Mouse (Mus musculus) hindbrain, embryonic 12.5 days (tissue): Measurements from ENCODE around the gene Zswim4. TPM values are rescaled to one million over a fixed set of nuclear protein-coding genes. Genes with fewer than 3 reads are reported as not detected.

Source experiments
- ATAC-seq: fragments of 200-750 bp; cut with Nextera tagmentation; 2 replicates; pipeline ENCODE4 v1.8.0; 2017; ENCODE audit warnings: moderate TSS enrichment; ENCODE audit not compliant: low FRiP score
- H3K27ac ChIP-seq: fragments of 300-500 bp; sonication (generic); 2 replicates; pipeline ENCODE4 v1.5.1; 2016; ENCODE audit warnings: mild to moderate bottlenecking
- H3K27me3 ChIP-seq: fragments of 300-500 bp; sonication (generic); 2 replicates; pipeline ENCODE4 v1.6.1; 2016; ENCODE audit warnings: mild to moderate bottlenecking
- H3K36me3 ChIP-seq: fragments of 300-500 bp; sonication (generic); 2 replicates; pipeline ENCODE4 v1.6.1; 2016; ENCODE audit warnings: mild to moderate bottlenecking
- H3K4me1 ChIP-seq: fragments of 300-500 bp; sonication (generic); 2 replicates; pipeline ENCODE4 v1.6.1; 2016
- H3K4me2 ChIP-seq: fragments of 300-500 bp; sonication (generic); replicated peaks from 2 replicates; pipeline ENCODE4 v1.6.1; 2016; ENCODE audit warnings: mild to moderate bottlenecking
- H3K4me3 ChIP-seq: fragments of 300-500 bp; sonication (generic); 2 replicates; pipeline ENCODE4 v1.5.1; 2016; ENCODE audit warnings: mild to moderate bottlenecking
- H3K9ac ChIP-seq: fragments of 300-500 bp; sonication (generic); 2 replicates; pipeline ENCODE4 v1.6.1; 2016; ENCODE audit warnings: mild to moderate bottlenecking, moderate library complexity
- H3K9me3 ChIP-seq: fragments of 300-500 bp; sonication (generic); replicated peaks from 2 replicates; pipeline ENCODE4 v1.6.1; 2016; ENCODE audit warnings: mild to moderate bottlenecking
- whole genome bisulfite sequencing: fragments of 180-500 bp; shearing (Covaris S2); methylation state at CpG from one replicate; pipeline ENCODE4 v1.1.7; 2016; 5-methylcytosine and 5-hydroxymethylcytosine counted together
- polyA plus RNA-seq: library from polyadenylated mRNA; unstranded; fragments of >200 nt; fragmentation: Nextera tagmentation; extraction: Ambion mirVana; gene quantifications from 2 replicates; pipeline ENCODE4 v1.2.1, GENCODE M21; 2016

The Zswim4 gene
- polyA plus RNA-seq, 1 experiment from 2014 or later = 57.5 TPM

GRCm38 (mm10) chr8:84249257-84250170 is 12.7 kb upstream of the Zswim4 start, which contains the start of gene D8Ertd738e:
Gene D8Ertd738e (minus strand): TSS chr8:84249719.
- ATAC-seq = peak; percentile 95
- Histone ChIP-seq H3K4me3 (peak within 1 kb of the TSS; percentile 84), H3K9ac (peak within 1 kb of the TSS; percentile 89), H3K9me3 (no peaks in the 10 kb centered on the region), H3K27me3 (no peaks in the 10 kb centered on the region), H3K4me1 (peaks cover 8% of the 10 kb centered on the region), H3K27ac (peak within 1 kb of the TSS; percentile 64), H3K36me3 (peaks cover 74% of the 10 kb centered on the region), H3K4me2 (peak within 1 kb of the TSS; percentile 84)
- WGBS = 4% methylated on average over 52 of the region's 52 CpGs

- peaks cover 7% of the 10 kb centered on the region for H3K4me1 ChIP-seq
- peaks cover 29% of the 10 kb centered on the region for H3K36me3 ChIP-seq
- WGBS = 83% methylated on average over 2 of the region's 2 CpGs
- H3K9ac ChIP-seq = no peak overlapping the region
- no peak overlapping the region for H3K4me2 ChIP-seq
- ATAC-seq = no peak
- H3K4me3 ChIP-seq = no peak overlapping the region
- no peaks in the 10 kb centered on the region for H3K27me3 ChIP-seq
- H3K27ac ChIP-seq = no peak overlapping the region
- no peaks in the 10 kb centered on the region for H3K9me3 ChIP-seq
Observed at GRCm38 (mm10) chr8:84241821-84242220, 5.0 kb upstream of the Zswim4 start.

- no peaks in the 10 kb centered on the region for H3K27me3 ChIP-seq
- no peak overlapping the region for H3K4me3 ChIP-seq
- WGBS = 71% methylated on average over 6 of the region's 6 CpGs
- no peak overlapping the region for H3K4me2 ChIP-seq
- peaks cover 8% of the 10 kb centered on the region for H3K4me1 ChIP-seq
- H3K9ac ChIP-seq = no peak overlapping the region
- H3K9me3 ChIP-seq = no peaks in the 10 kb centered on the region
- H3K27ac ChIP-seq = no peak overlapping the region
- H3K36me3 ChIP-seq = peaks cover 22% of the 10 kb centered on the region
- no peak for ATAC-seq
Observed at GRCm38 (mm10) chr8:84241167-84241566, 4.3 kb upstream of the Zswim4 start.

GRCm38 (mm10) chr8:84237542-84238229 is 831 bp upstream of the Zswim4 start:
- Histone ChIP-seq H3K9me3 (no peaks in the 10 kb centered on the region), H3K4me1 (peaks cover 28% of the 10 kb centered on the region), H3K36me3 (peaks cover 18% of the 10 kb centered on the region), H3K27ac (peak overlapping the region; percentile 88), H3K27me3 (no peaks in the 10 kb centered on the region), H3K9ac (peak overlapping the region; percentile 68), H3K4me3 (peak overlapping the region; percentile 49), H3K4me2 (peak overlapping the region; percentile 71)
- WGBS = 18% methylated on average over 19 of the region's 19 CpGs
- ATAC-seq = peak; percentile 7; the same call in 1 of the 2 replicates

- Histone ChIP-seq H3K4me1 (peaks cover 28% of the 10 kb centered on the region), H3K27me3 (no peaks in the 10 kb centered on the region), H3K9ac (peak overlapping the region; percentile 99), H3K4me3 (peak overlapping the region; percentile 94), H3K9me3 (no peaks in the 10 kb centered on the region), H3K4me2 (peak overlapping the region; percentile 92), H3K36me3 (peaks cover 30% of the 10 kb centered on the region), H3K27ac (peak overlapping the region; percentile 75)
- peak; percentile 55 for ATAC-seq
- under 1% methylated on average over 25 of the region's 30 CpGs for WGBS
Observed at GRCm38 (mm10) chr8:84236410-84236997, 351 bp downstream of the Zswim4 start.

- Histone ChIP-seq H3K4me1 (peaks cover 28% of the 10 kb centered on the region), H3K36me3 (peaks cover 35% of the 10 kb centered on the region), H3K9ac (peak overlapping the region; percentile 99), H3K9me3 (no peaks in the 10 kb centered on the region), H3K27ac (no peak overlapping the region), H3K4me2 (peak overlapping the region; percentile 92), H3K27me3 (no peaks in the 10 kb centered on the region), H3K4me3 (peak overlapping the region; percentile 94)
- no peak for ATAC-seq
- 35% methylated on average over 10 of the region's 10 CpGs for WGBS
Observed at GRCm38 (mm10) chr8:84235746-84236409, 977 bp downstream of the Zswim4 start.

- H3K36me3 ChIP-seq = peaks cover 63% of the 10 kb centered on the region
- H3K4me2 ChIP-seq = no peak overlapping the region
- no peak overlapping the region for H3K27ac ChIP-seq
- no peaks in the 10 kb centered on the region for H3K9me3 ChIP-seq
- no peak overlapping the region for H3K9ac ChIP-seq
- H3K4me3 ChIP-seq = no peak overlapping the region
- no peak for ATAC-seq
- no peaks in the 10 kb centered on the region for H3K27me3 ChIP-seq
- 95% methylated on average over 2 of the region's 2 CpGs for WGBS
- H3K4me1 ChIP-seq = peaks cover 27% of the 10 kb centered on the region
Observed at GRCm38 (mm10) chr8:84233055-84233454, 3.8 kb downstream of the Zswim4 start.

- Histone ChIP-seq H3K36me3 (peaks cover 85% of the 10 kb centered on the region), H3K27ac (no peak overlapping the region), H3K4me3 (no peak overlapping the region), H3K4me1 (peaks cover 16% of the 10 kb centered on the region), H3K27me3 (no peaks in the 10 kb centered on the region), H3K4me2 (no peak overlapping the region), H3K9me3 (no peaks in the 10 kb centered on the region), H3K9ac (no peak overlapping the region)
- WGBS = 81% methylated on average over 17 of the region's 17 CpGs
- ATAC-seq = no peak
Observed at GRCm38 (mm10) chr8:84230735-84231134, 6.1 kb downstream of the Zswim4 start.

GRCm38 (mm10) chr8:84223322-84224029 is 13.4 kb downstream of the Zswim4 start:
- Histone ChIP-seq H3K27ac (no peak overlapping the region), H3K27me3 (no peaks in the 10 kb centered on the region), H3K4me1 (no peaks in the 10 kb centered on the region), H3K4me2 (no peak overlapping the region), H3K9ac (no peak overlapping the region), H3K36me3 (peaks cover 97% of the 10 kb centered on the region), H3K4me3 (no peak overlapping the region), H3K9me3 (no peaks in the 10 kb centered on the region)
- no peak for ATAC-seq
- 82% methylated on average over 21 of the region's 21 CpGs for WGBS

- Histone ChIP-seq H3K36me3 (peaks cover 98% of the 10 kb centered on the region), H3K4me3 (no peak overlapping the region), H3K4me2 (no peak overlapping the region), H3K27me3 (no peaks in the 10 kb centered on the region), H3K4me1 (no peaks in the 10 kb centered on the region), H3K27ac (no peak overlapping the region), H3K9ac (no peak overlapping the region), H3K9me3 (no peaks in the 10 kb centered on the region)
- WGBS = 94% methylated on average over 9 of the region's 9 CpGs
- ATAC-seq = no peak
Observed at GRCm38 (mm10) chr8:84222566-84223165, 14.2 kb downstream of the Zswim4 start.

GRCm38 (mm10) chr8:84220105-84220504 is 16.8 kb downstream of the Zswim4 start:
- Histone ChIP-seq H3K4me3 (no peak overlapping the region), H3K36me3 (peaks cover 98% of the 10 kb centered on the region), H3K9me3 (no peaks in the 10 kb centered on the region), H3K4me1 (no peaks in the 10 kb centered on the region), H3K27ac (no peak overlapping the region), H3K27me3 (no peaks in the 10 kb centered on the region), H3K4me2 (no peak overlapping the region), H3K9ac (no peak overlapping the region)
- no peak for ATAC-seq
- 90% methylated on average over 7 of the region's 7 CpGs for WGBS
